Mouse (Mus musculus) gastrocnemius, adult 18-20 months (tissue): ENCODE results near the gene Nfia. TPM values are rescaled to one million over a fixed set of nuclear protein-coding genes. Genes with fewer than 3 reads are reported as not detected.
A peak's percentile ranks its signal among the peaks of the same experiment; 100 is the strongest.

Source experiments
- DNase-seq: peaks from one replicate; pipeline ENCODE4 v3.0.0; 2021; ENCODE audit warnings: low spot score
- total RNA-seq, 2 experiments: library from RNA; stranded (reverse); gene quantifications; 2 replicates each; pipeline ENCODE4 v1.2.3; 2021

Nfia gene
- total RNA-seq, 2 experiments from 2014 or later: 56.3 to 56.9 TPM

DNA sequence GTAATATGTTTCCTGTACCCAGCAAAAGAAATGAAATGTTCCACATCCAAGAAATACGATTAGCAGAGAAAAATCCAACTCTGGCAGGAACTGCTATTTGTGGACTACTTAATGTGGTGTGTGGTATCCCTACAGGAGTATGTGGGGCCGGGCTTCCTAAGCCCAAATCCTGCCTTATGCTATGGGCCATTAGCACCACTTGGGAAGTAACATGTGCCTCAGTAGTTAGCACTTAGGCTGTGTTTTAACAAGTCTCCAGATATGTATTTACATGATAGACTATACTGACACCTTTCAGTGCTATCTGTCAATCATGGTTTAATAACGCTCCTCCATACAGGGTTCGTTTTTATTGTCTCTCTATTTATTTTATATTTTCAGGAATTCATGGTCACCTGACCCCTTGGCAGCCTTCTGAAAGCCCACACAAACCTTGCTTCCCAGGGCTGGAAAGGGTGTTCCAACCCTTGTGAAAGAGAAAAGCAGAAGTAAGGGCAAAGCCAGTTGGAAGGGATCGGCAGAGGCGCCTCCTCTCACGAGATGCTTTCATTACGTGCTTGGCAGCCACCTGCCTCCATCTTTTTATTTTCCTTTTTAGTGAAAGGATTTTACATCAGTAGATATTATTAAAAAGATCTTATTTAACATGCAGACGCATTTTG, 137.7 kb downstream of the Nfia start:
- DNase-seq: no peak

DNA sequence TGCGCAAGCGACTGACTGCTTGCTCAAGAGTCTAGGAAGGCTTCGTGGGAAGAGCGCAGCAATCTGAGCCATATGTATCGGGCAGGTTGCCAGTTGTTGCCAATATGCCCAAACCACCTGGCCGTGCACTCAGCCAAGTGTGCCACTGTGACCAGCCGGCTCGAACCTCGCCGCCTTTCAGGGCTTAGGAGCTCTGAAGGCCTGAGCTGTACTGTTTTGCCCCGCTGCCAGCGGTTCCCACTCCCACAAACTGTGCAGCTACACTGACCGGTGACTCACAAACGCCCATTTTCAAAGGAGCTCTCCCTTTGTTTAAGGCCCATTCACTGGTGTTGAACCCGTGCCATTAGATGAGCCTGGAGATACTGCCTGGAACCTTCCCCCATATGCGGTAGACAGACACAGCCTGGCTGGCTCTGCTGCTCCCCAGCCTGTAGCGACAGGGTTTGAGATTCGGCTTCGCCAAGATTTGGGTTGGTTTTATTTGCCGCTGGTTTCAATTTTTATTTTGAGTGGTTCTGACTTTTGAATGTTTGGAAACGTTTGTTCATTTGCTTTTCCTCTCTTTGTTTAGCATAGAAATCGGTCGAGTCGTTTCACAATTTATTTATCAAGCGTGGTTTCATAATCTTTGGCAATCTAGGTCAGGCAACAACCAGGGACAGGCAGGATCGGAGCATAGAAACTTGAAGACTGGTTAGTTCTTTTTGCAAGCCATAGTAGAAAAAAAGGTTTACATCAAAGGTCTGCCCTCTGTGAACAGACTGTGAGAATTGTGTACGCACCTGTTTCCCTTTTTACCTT, 138.4 kb downstream of the Nfia start:
- peak; percentile 23 for DNase-seq

- DNase-seq: no peak
These were observed 139.2 kb downstream of the Nfia start for GRCm38 (mm10) chr4:97911755-97912154.

DNA sequence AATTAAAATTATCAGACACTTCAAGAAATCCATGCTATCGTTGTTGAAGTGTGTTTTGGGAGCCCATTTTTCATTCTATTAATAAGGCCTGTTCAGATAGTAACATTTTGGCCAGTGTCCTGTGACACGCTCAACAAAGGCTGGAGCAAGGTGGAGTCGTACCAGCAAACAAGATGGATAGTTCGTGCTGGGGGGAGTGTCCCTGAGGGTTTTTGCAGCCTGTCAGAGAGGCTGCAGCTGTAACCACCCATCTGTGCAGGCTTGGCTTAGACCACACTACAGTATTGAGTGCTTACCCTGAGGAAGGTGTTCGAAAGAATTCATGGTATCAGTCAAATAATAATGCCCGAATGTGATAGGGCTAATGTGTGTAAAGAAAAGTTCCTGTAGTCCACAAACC, 139.6 kb downstream of the Nfia start:
- no peak for DNase-seq

DNA sequence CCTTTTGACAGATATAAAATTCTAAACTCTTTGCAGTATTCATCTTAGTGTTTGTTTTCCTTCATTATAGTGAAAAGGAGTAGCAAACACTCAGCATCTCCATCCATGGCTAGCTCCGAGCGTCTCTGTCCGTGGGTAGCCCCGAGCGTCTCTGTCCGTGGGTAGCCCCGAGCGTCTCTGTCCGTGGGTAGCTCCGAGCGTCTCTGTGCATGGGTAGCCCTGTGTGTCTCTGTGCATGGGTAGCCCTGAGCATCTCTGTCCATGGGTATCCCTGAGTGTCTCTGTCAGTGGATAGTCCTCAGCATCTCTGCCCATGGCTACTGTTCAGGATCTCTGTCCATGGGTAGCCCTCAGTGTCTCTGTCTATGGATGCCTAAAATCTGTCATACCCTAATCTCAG, 140.0 kb downstream of the Nfia start:
- no peak for DNase-seq

GRCm38 (mm10) chr4:97914348-97914747, 141.8 kb downstream of the Nfia start:
- DNase-seq: no peak

DNA sequence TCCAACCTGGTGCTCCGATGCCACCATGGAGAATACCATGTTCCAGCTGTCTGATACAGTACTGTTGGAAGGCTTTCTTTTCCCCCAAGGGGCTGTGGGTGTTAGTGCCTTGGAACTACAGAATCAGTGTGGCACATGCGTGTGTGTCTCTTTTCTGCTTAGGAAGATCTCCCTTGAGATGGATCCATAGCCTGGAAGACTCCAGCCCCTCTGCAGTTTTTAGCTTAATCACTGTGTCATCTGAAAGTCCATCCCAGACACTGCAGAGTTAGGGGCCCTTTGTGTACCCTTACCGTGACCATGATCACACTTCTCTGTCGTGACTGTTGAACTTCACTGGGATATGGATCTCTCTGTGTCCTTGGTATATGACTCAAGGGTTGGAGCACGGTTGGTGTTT, 142.2 kb downstream of the Nfia start:
- DNase-seq: no peak

GRCm38 (mm10) chr4:97917568-97917967, 145.0 kb downstream of the Nfia start:
- DNase-seq: no peak

DNA sequence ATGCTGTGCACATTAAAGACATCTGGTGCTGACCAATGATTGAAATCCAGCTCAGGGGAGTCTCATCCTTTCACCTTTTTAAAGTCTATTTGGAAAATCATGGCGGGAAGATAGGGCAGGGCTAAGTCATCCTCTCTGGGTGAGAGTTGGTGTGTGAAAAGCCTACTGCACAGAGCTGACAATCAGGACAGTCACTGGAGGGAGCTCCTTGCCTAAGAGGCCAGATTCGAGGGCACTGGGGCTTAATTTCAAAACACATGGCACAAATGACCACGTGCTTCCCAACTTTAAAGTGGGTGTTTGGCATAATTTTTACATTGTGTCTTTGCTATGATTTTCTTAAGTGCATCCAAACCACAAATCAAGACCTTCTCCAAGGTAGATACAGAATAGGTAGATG, 146.1 kb downstream of the Nfia start:
- no peak for DNase-seq

DNA sequence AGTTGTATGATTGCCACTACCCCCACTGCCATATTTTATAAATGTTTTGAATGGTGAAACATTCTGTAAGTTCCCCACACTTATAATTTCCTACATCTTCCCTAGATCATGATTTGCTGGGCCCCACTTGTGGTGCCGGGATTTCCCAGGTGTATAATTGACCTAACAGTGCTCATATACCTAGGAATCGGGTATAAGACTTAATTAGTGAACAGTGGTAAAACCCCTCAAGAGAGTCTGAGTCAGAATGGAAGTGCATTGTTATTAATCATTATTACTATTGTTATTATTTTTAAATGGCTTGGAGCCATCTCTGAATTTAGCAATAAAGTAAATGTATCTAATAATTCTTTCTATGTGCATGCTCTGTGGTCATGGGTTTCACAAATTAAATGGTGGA, 147.2 kb downstream of the Nfia start:
- no peak for DNase-seq

DNA sequence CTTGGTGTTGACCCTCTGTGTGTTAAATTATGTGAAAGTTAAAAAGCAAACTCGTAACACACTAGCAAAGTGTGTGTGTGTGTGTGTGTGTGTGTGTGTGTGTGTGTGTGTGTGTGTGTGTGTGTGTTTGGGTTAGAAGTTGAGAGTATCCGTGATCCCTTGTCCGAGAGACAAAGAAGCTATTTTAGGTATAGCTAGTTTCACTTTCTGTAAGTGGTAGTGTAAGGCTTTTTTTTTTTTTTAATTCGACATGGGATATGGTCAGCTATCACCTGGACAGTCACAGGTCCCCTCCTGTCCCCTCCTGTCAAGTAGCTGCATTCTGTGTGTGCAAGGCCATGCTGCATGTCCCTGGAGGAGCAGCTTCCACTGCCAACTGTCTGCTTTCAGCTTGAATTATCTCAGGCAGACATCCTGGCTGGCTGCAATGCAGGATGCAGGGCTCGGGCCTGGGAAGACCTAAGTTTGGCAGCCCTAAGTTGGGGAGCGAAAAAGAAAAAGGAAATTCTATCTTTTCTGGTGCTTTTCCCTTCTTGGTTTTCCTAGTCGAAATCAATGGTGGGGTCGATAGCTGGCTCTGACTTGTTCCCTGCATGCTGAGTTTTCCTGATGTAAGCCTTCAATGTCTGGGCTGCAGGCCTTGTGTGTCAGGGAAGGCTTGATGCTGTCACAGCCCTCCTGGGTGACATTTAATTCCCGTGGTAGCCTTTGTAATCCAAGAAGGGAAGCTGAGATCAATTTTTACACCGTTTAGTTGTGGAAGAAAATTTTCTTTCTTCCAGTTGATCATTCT, 147.9 kb downstream of the Nfia start:
- peak; percentile 35 for DNase-seq

DNA sequence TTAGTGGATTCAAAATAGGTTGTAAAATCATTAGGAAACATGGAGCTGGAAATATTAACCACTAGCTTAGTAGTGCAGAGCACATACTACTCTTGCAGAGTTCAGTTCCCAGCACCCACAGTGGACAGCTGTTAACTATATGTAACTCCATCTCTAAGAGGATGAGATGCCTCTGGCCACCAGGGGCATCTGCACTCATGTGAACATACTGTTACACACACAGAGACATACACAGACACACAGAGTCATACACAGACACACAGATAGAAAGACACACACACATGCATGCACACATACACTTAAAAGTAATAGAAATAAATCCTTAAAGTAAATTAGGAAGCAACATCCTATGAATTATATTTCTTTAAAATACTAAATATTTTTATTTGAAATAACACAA, 149.1 kb downstream of the Nfia start:
- DNase-seq: no peak

GRCm38 (mm10) chr4:97923248-97923647, 150.7 kb downstream of the Nfia start:
- no peak for DNase-seq

DNA sequence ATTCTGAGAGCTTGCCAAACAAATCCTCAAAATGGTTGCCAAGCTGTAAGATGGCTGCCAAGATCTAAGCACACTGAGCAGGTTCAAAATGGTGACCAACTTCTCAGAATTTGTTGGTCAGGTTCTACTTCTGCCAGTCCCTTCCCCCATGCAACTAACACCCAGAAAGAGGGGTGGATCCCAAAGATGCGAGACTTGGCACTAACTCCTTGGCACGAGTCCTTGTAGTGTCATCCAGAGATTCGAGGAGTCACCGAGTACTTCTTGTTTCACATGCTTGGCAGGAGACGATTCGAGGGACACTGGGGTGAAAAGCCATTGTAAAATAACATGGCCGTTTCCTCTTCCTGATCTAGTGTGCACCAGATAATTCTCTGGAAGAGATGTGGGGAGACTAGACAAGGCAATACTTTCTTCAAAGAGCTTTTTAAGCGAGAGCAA, 151.4 kb downstream of the Nfia start:
- DNase-seq: peak; percentile 88

- DNase-seq: no peak
These were observed 151.9 kb downstream of the Nfia start for GRCm38 (mm10) chr4:97924414-97924813.

DNA sequence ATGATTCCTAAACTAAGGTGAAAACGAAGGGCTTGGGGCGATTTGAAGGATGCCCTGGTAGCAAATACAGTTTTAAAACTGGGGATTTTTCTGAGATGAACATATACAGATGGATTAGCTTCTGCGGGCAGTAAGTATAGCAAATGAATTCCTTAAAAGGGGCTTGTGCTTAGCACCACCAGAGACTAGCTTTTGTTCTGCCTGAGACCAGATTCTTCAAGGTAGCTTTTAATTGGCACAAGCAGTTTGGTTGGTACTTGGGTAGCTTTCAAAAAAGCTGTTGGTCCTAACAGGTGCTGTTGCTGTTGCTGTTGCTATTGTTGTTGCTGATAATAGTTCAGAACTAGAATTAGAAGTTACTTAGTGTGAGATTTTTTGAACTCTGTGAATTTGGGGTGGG, 152.3 kb downstream of the Nfia start:
- DNase-seq: no peak

GRCm38 (mm10) chr4:97925644-97926043, 153.1 kb downstream of the Nfia start:
- no peak for DNase-seq

- no peak for DNase-seq
These were observed 154.2 kb downstream of the Nfia start for GRCm38 (mm10) chr4:97926607-97927308.

- DNase-seq: no peak
These were observed 154.7 kb downstream of the Nfia start for GRCm38 (mm10) chr4:97927309-97927656.

GRCm38 (mm10) chr4:97936371-97936770, 163.8 kb downstream of the Nfia start:
- DNase-seq: no peak

GRCm38 (mm10) chr4:97936912-97937311, 164.4 kb downstream of the Nfia start:
- no peak for DNase-seq

DNA sequence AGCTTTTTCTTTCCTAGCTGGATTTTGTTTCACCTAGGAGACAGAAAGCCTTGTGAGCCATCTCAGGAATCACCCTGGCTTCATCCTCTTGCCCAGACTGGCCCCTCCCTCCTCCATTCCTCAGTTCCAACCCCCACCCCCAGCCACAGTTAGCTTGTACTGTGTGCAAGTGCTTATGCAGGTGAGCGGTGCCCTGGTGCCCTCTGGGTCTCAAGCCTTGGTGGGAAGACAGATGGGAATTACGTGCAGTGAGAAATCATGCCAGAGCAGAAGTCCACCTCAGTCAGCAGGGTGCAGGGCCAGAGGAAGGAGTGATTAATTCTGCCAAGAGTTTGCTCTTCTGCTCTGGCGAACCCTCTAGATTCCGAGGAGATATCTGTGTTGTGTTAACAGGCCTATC, 167.0 kb downstream of the Nfia start:
- no peak for DNase-seq
